Mouse (Mus musculus): ENCODE measurements around the gene Abtb1.

- TF ChIP-seq TAL1 (IDR thresholded peaks at IDR 0.05; ENCODE audit: low read length) (no peak), GATA1 (IDR thresholded peaks at IDR 0.05; ENCODE audit: low read length) (no peak)
Measured at GRCm38 (mm10) chr6:88826965-88827364, 14.8 kb downstream of the Abtb1 start.
